Mouse (Mus musculus) brain, adult 2 months (tissue): ENCODE data around the gene Cyp2u1.

Experiments used
- DNase-seq: peaks from one replicate; pipeline ENCODE4 v3.0.0; 2011; ENCODE audit warnings: low read depth, low spot score

Cyp2u1 gene

GRCm38 (mm10) chr3:131306255-131306654 is 3.2 kb upstream of the Cyp2u1 start:
- DNase-seq: no peak

- no peak for DNase-seq
These were observed 290 bp upstream of the Cyp2u1 start for GRCm38 (mm10) chr3:131303320-131303714.

- DNase-seq: peak; percentile 80
These were observed 3.1 kb downstream of the Cyp2u1 start for GRCm38 (mm10) chr3:131299908-131300307.

- DNase-seq: no peak
These were observed 3.9 kb downstream of the Cyp2u1 start for GRCm38 (mm10) chr3:131299078-131299477.

- no peak for DNase-seq
These were observed 6.1 kb downstream of the Cyp2u1 start for GRCm38 (mm10) chr3:131296893-131297292.

- peak; percentile 18 for DNase-seq
These were observed 7.4 kb downstream of the Cyp2u1 start for GRCm38 (mm10) chr3:131295513-131296200.

- no peak for DNase-seq
These were observed 8.5 kb downstream of the Cyp2u1 start for GRCm38 (mm10) chr3:131294503-131294902.

- no peak for DNase-seq
These were observed 10.1 kb downstream of the Cyp2u1 start for GRCm38 (mm10) chr3:131292959-131293358.

GRCm38 (mm10) chr3:131292349-131292748 is 10.7 kb downstream of the Cyp2u1 start:
- no peak for DNase-seq

GRCm38 (mm10) chr3:131291890-131292289 is 11.1 kb downstream of the Cyp2u1 start:
- no peak for DNase-seq

GRCm38 (mm10) chr3:131274151-131274550 is 28.9 kb downstream of the Cyp2u1 start:
- no peak for DNase-seq

GRCm38 (mm10) chr3:131272374-131273100 is 30.5 kb downstream of the Cyp2u1 start:
- no peak for DNase-seq

- DNase-seq: peak; percentile 88
These were observed 31.3 kb downstream of the Cyp2u1 start, which contains the start of gene Hadh for GRCm38 (mm10) chr3:131271559-131272373. Gene Hadh (minus strand): TSS chr3:131272101.

GRCm38 (mm10) chr3:131271157-131271556 is 31.9 kb downstream of the Cyp2u1 start:
- no peak for DNase-seq

GRCm38 (mm10) chr3:131270381-131270780 is 32.6 kb downstream of the Cyp2u1 start:
- DNase-seq: no peak

- DNase-seq: no peak
These were observed 36.5 kb downstream of the Cyp2u1 start for GRCm38 (mm10) chr3:131266366-131267050.

- no peak for DNase-seq
These were observed 37.5 kb downstream of the Cyp2u1 start for GRCm38 (mm10) chr3:131265516-131265915.

GRCm38 (mm10) chr3:131263766-131264486 is 39.1 kb downstream of the Cyp2u1 start:
- no peak for DNase-seq

GRCm38 (mm10) chr3:131260418-131260817 is 42.6 kb downstream of the Cyp2u1 start:
- DNase-seq: no peak

GRCm38 (mm10) chr3:131259392-131259965 is 43.5 kb downstream of the Cyp2u1 start:
- DNase-seq: peak; percentile 27

GRCm38 (mm10) chr3:131258921-131259320 is 44.1 kb downstream of the Cyp2u1 start:
- DNase-seq: no peak
